Mouse (Mus musculus): Measurements from ENCODE around the gene Olfr473.
"Not testable (repeated sequence)": the region's sequence is repeated elsewhere in the genome, so short reads cannot be mapped to it uniquely, and the experiment has no call there.

The Olfr473 gene

DNA sequence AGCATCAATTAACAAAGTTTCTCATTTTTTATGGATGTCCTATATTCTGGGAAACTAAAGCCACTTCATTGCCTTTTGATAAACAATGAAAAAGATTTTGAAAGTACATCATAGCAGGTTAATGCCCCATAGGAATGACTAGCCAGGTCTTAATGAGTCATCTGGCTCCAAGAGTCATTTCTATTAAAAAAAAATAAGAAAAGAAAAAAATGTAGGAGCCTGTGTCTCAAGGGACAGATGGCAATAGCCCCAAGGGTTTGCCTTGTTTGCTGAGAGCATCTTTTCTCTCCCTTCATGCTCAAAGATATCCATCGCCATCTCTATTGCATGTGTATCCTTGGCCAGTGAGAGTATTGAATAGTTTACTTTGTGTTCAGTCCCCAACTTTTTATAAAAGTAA is at the start of gene Olfr473:
Gene Olfr473, plus strand, starts transcription at position 301 of the 400 bp plus-strand sequence.
- no peak for DNase-seq (ENCODE audit: low spot score in 2 of 2)

DNA sequence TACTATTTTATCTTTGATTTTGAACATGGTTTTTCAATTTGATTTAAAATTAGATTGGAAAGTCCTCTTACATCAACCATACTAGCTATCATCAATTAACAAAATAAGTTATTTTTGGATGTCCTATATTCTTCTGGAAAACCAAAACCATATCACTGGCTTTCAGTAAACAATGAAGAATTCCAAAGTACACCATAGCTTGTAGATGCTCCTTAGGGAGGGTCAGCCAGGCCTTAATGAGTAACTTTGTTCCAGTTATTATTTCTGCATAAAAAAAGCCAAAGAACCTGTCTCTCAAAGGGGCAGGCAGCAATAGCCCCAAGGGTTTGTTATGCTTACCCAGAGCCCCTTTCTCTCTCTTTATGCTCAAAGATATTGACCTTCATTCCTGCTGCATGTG is 32.6 kb upstream of the Olfr473 start, which contains the start of gene Olfr472:
Gene Olfr472, plus strand, starts transcription at position 301 of the 400 bp plus-strand sequence.
- DNase-seq (ENCODE audit: low spot score in 2 of 2): no peak

DNA sequence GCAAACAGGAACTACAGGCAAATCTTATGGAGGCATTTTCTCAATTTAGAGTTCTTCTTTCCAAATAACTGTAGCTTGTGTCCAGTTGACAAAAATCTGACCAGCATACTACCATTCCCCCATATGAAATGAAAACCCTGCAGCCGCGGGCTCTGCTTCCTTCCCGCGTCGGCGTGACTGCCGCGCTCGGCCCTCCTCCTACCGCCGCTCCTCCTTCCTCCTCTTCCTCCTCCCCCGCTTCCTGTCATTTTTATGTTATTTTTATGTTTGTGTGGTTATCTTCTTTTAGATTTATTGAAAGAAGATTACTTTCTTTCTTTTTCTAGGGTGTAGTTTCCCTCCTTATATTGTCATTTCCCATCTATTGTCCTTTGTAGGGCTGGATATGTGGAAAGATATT is 22.3 kb downstream of the Olfr473 start:
- not testable (repeated sequence) for DNase-seq (ENCODE audit: low spot score in 2 of 2)

DNA sequence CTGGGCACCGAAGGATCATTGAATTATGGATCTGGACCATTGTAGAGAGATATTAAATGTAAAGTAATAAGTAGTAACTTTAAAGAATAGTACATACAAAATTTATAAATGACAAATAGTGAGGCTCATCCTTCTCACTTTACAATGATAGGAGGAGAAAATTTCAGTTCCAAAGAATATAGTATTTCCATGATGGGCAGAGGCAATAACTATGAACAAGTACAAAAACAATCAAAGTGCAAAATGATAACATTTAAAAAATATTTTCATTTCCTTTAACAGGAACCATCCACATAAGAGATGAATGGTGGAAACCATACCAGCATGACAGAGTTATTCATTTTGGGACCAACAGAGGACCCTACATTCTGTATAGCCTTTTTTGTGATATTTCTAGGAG is 24.1 kb downstream of the Olfr473 start, which contains the start of gene Olfr474:
Gene Olfr474, plus strand, starts transcription at position 301 of the 400 bp plus-strand sequence.
- DNase-seq (ENCODE audit: low spot score in 2 of 2): no peak

DNA sequence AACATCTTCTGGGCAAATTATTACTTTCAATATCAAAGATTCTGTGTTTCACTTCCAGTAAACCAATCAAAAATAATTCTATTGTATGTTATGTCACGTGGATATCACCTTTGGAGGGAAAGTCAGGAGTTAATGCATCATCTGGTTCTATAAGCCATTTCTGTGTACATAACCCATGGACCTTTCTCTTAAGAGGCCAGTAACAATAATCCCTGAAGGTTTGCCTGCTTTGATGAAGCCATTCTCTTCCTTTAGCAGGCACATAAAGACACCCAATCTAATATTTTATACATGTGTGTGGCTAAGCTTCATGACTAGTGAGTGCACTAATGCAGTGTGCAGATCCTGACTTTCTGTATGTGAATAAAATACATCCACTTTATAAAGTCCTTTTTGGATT is 34.3 kb downstream of the Olfr473 start, which contains the start of gene Olfr476:
Gene Olfr476, plus strand, starts transcription at position 301 of the 400 bp plus-strand sequence.
- DNase-seq (ENCODE audit: low spot score in 2 of 2): no peak
